Mouse (Mus musculus) CH12.LX (cell line): Measurements from ENCODE around the gene Mmel1. TPM values are rescaled to one million over a fixed set of nuclear protein-coding genes. Genes with fewer than 3 reads are reported as not detected.

Source experiments
- DNase-seq: peaks from one replicate; pipeline ENCODE4 v3.0.0-alpha.2; 2013; ENCODE audit errors: extremely low read depth
- H3K27ac ChIP-seq: 2 replicates; pipeline ENCODE4 v1.5.1; 2012; ENCODE audit warnings: low read depth, mild to moderate bottlenecking, control low read depth, moderate library complexity; ENCODE audit not compliant: insufficient read depth
- H3K27me3 ChIP-seq: replicated peaks from 2 replicates; pipeline ENCODE3; 2012; ENCODE audit warnings: inconsistent platforms
- H3K36me3 ChIP-seq, 2 experiments: replicated peaks in 1 of 2; 2 replicates each; pipeline versions ENCODE3 to v1.6.1; 2012; ENCODE audit warnings: inconsistent platforms in 1 of 2, low read length in 1 of 2, mild to moderate bottlenecking in 1 of 2, mixed read lengths in 1 of 2, moderate library complexity in 1 of 2; ENCODE audit not compliant: control insufficient read depth in 1 of 2, insufficient read depth in 1 of 2
- H3K4me1 ChIP-seq, 2 experiments: 2 replicates each; pipeline ENCODE4 v1.6.1; 2012; ENCODE audit warnings: inconsistent platforms in 1 of 2, moderate library complexity in 1 of 2; ENCODE audit not compliant: insufficient read depth in 2 of 2, control insufficient read depth in 1 of 2
- H3K4me2 ChIP-seq: 2 replicates; pipeline ENCODE4 v1.6.1; 2012; ENCODE audit warnings: low read depth, mild to moderate bottlenecking, control low read depth; ENCODE audit not compliant: poor library complexity, insufficient read depth, severe bottlenecking
- H3K4me3 ChIP-seq, 3 experiments: fragments of 150-350 bp in 1 of 3; sonication (generic) in 1 of 3; replicated peaks in 1 of 3; 2 replicates each; pipeline versions ENCODE3 to v1.5.1; 2011 to 2012; ENCODE audit warnings: low read depth in 2 of 3, low read length in 2 of 3, mild to moderate bottlenecking in 2 of 3, moderate library complexity in 2 of 3, control low read depth in 1 of 3, improper control_type of control experiment in 1 of 3, inconsistent platforms in 1 of 3, mixed read lengths in 1 of 3; ENCODE audit not compliant: poor library complexity in 1 of 3
- H3K79me2 ChIP-seq: replicated peaks from 2 replicates; pipeline ENCODE4 v1.6.1; 2012; ENCODE audit warnings: mild to moderate bottlenecking, moderate library complexity; ENCODE audit not compliant: control insufficient read depth, poor library complexity, insufficient read depth, severe bottlenecking; ENCODE audit errors: extremely low read depth
- H3K9ac ChIP-seq: 2 replicates; pipeline ENCODE4 v1.6.1; 2012; ENCODE audit warnings: low read depth, mild to moderate bottlenecking, control low read depth, moderate library complexity; ENCODE audit not compliant: insufficient read depth
- H3K9me3 ChIP-seq: replicated peaks from 2 replicates; pipeline ENCODE3; 2012; ENCODE audit warnings: low read length, inconsistent platforms, mixed read lengths
- BHLHE40 ChIP-seq: IDR thresholded peaks from 2 replicates; pipeline ENCODE4 v1.6.1; 2011; ENCODE audit warnings: mild to moderate bottlenecking, low read depth, low read length, improper control_type of control experiment
- CHD1 ChIP-seq: IDR thresholded peaks from 2 replicates; pipeline ENCODE4 v1.6.1; 2012; ENCODE audit warnings: low read depth, low read length, improper control_type of control experiment, inconsistent platforms
- CTCF ChIP-seq, 2 experiments: IDR thresholded peaks in 1 of 2; conservative IDR thresholded peaks in 1 of 2; 2 replicates each; pipeline ENCODE4 v1.5.1; 2011 to 2012; ENCODE audit warnings: low read depth in 2 of 2, low read length in 2 of 2, improper control_type of control experiment in 1 of 2, inconsistent platforms in 1 of 2, mild to moderate bottlenecking in 1 of 2, moderate library complexity in 1 of 2
- E2F4 ChIP-seq: IDR thresholded peaks from 2 replicates; pipeline ENCODE4 v1.6.1; 2011; ENCODE audit warnings: low read depth, low read length, improper control_type of control experiment; ENCODE audit not compliant: insufficient replicate concordance
- ELF1 ChIP-seq: IDR thresholded peaks from 2 replicates; pipeline ENCODE4 v1.6.1; 2014; ENCODE audit warnings: low read depth, mild to moderate bottlenecking, inconsistent platforms, low read length, improper control_type of control experiment
- IRF4 ChIP-seq: IDR thresholded peaks from 2 replicates; pipeline ENCODE4 v1.6.1; 2014; ENCODE audit warnings: low read depth, mild to moderate bottlenecking, inconsistent platforms, low read length, improper control_type of control experiment
- JUND ChIP-seq: conservative IDR thresholded peaks from 2 replicates; pipeline ENCODE4 v1.6.1; 2011; ENCODE audit warnings: low read depth, low read length, improper control_type of control experiment
- MAFK ChIP-seq: IDR thresholded peaks from 2 replicates; pipeline ENCODE4 v1.6.1; 2011; ENCODE audit warnings: low read length, improper control_type of control experiment; ENCODE audit not compliant: insufficient replicate concordance
- MXI1 ChIP-seq: IDR thresholded peaks from 2 replicates; pipeline ENCODE4 v1.6.1; 2011; ENCODE audit warnings: mild to moderate bottlenecking, low read depth, low read length, improper control_type of control experiment
- MYC ChIP-seq: IDR thresholded peaks from 2 replicates; pipeline ENCODE4 v1.6.1; 2011; ENCODE audit warnings: low read depth, mild to moderate bottlenecking, improper control_type of control experiment, low read length
- NELFE ChIP-seq: IDR thresholded peaks from 2 replicates; pipeline ENCODE4 v1.6.1; 2011; ENCODE audit warnings: low read depth, low read length, improper control_type of control experiment
- POLR2A ChIP-seq: IDR thresholded peaks from 2 replicates; pipeline ENCODE4 v1.6.1; 2011; ENCODE audit warnings: low read depth, mild to moderate bottlenecking, improper control_type of control experiment, low read length
- SIN3A ChIP-seq: IDR thresholded peaks from 2 replicates; pipeline ENCODE4 v1.6.1; 2012; ENCODE audit warnings: low read length, improper control_type of control experiment, inconsistent platforms
- SMC3 ChIP-seq: IDR thresholded peaks from 2 replicates; pipeline ENCODE4 v1.6.1; 2011; ENCODE audit warnings: low read depth, low read length, improper control_type of control experiment
- TBP ChIP-seq: conservative IDR thresholded peaks from 2 replicates; pipeline ENCODE4 v1.6.1; 2011; ENCODE audit warnings: low read depth, low read length, improper control_type of control experiment
- TCF12 ChIP-seq: IDR thresholded peaks from 2 replicates; pipeline ENCODE4 v1.6.1; 2014; ENCODE audit warnings: low read depth, mild to moderate bottlenecking, inconsistent platforms, low read length, improper control_type of control experiment
- UBTF ChIP-seq: IDR thresholded peaks from 2 replicates; pipeline ENCODE4 v1.6.1; 2012; ENCODE audit warnings: low read depth, mild to moderate bottlenecking, inconsistent platforms, low read length, improper control_type of control experiment, moderate library complexity
- ZKSCAN1 ChIP-seq: IDR thresholded peaks from 2 replicates; pipeline ENCODE4 v1.6.1; 2012; ENCODE audit warnings: low read depth, inconsistent platforms, low read length, improper control_type of control experiment, borderline replicate concordance
- ZMIZ1 ChIP-seq: IDR thresholded peaks from 2 replicates; pipeline ENCODE4 v1.6.1; 2012; ENCODE audit warnings: low read depth, mild to moderate bottlenecking, inconsistent platforms, low read length, improper control_type of control experiment
- dilution Hi-C: fragments of 300-500 bp; cut with MboI; formaldehyde crosslinking; loops from 2 replicates; pipeline ENCODE4 v1.14.3; 2020; ENCODE audit warnings: low sequenced_read_pairs; ENCODE audit not compliant: extremely low pct_unique_long_range_greater_than_20kb, extremely low pct_ligation_motif_present
- in situ Hi-C: fragments of 300-500 bp; cut with MboI; formaldehyde crosslinking; loops from 3 replicates; pipeline ENCODE4 v1.14.3; 2019; ENCODE audit warnings: low sequenced_read_pairs, low pct_ligation_motif_present, low pct_unique_long_range_greater_than_20kb, mixed read lengths
- polyA plus RNA-seq: library from polyadenylated mRNA; unstranded; fragments of >175 nt; gene quantifications from 2 replicates; pipeline ENCODE4 v1.2.1, GENCODE M21; 2012; ENCODE audit warnings: low read depth; ENCODE audit not compliant: insufficient read length
- total RNA-seq, 2 experiments: library from RNA; depleted of rRNA; stranded (reverse); fragments of 300-350 nt in 1 of 2; fragments of >200 nt in 1 of 2; gene quantifications; 2 replicates each; pipeline ENCODE4 v1.2.3; 2012 to 2014

The Mmel1 gene
- total and polyA plus RNA-seq, 3 experiments = 0.70 to 3.9 (median 2.0) TPM

GRCm38 (mm10) chr4:154867257-154867656 lies 2.1 kb upstream of the Mmel1 start:
- TF ChIP-seq SIN3A = no peak
- no peak overlapping the region for H3K4me2 ChIP-seq
- H3K79me2 ChIP-seq = no peaks in the 10 kb centered on the region
- no peak overlapping the region for H3K9ac ChIP-seq
- H3K9me3 ChIP-seq = peaks cover 3% of the 10 kb centered on the region
- H3K27me3 ChIP-seq = peaks cover 78% of the 10 kb centered on the region
- H3K27ac ChIP-seq = no peak overlapping the region
- no peak for DNase-seq
- no peak overlapping the region for H3K4me3 ChIP-seq
- in situ Hi-C loops = no loop called here
- no peaks in the 10 kb centered on the region for H3K36me3 ChIP-seq
- peaks cover 0 to 10% of the 10 kb centered on the region in 2 experiments; a peak in 2 of 4 replicates for H3K4me1 ChIP-seq
- dilution Hi-C loops = no loop called here

GRCm38 (mm10) chr4:154870721-154871120 lies 1.3 kb downstream of the Mmel1 start:
- Histone ChIP-seq H3K4me2 (no peak overlapping the region), H3K27ac (no peak overlapping the region), H3K4me1 (no peaks in the 10 kb centered on the region), H3K9ac (no peak overlapping the region), H3K79me2 (no peaks in the 10 kb centered on the region), H3K9me3 (peaks cover 7% of the 10 kb centered on the region), H3K27me3 (peaks cover 83% of the 10 kb centered on the region), H3K36me3 (no peaks in the 10 kb centered on the region), H3K4me3 (no peak overlapping the region)
- in situ Hi-C loops = no loop called here
- no peak for DNase-seq
- dilution Hi-C loops = no loop called here
- TF ChIP-seq NELFE = no peak
- TF ChIP-seq E2F4 = no peak
- TF ChIP-seq SIN3A = no peak
- TF ChIP-seq POLR2A = no peak
- no peak for TF ChIP-seq CHD1
- no peak for TF ChIP-seq MYC
- no peak for TF ChIP-seq TBP
- TF ChIP-seq UBTF = no peak
- TF ChIP-seq BHLHE40 = no peak
- no peak for TF ChIP-seq SMC3
- no peak for TF ChIP-seq TCF12
- TF ChIP-seq MAFK = no peak
- TF ChIP-seq ZKSCAN1 = no peak
- no peak for TF ChIP-seq ZMIZ1

GRCm38 (mm10) chr4:154871757-154872251 lies 2.4 kb downstream of the Mmel1 start:
- Histone ChIP-seq H3K4me2 (no peak overlapping the region), H3K9ac (no peak overlapping the region), H3K27ac (no peak overlapping the region), H3K27me3 (peaks cover 81% of the 10 kb centered on the region), H3K79me2 (no peaks in the 10 kb centered on the region), H3K9me3 (peaks cover 7% of the 10 kb centered on the region), H3K4me1 (no peaks in the 10 kb centered on the region), H3K36me3 (no peaks in the 10 kb centered on the region), H3K4me3 (no peak overlapping the region)
- in situ Hi-C loops = no loop called here
- no peak for DNase-seq
- dilution Hi-C loops = no loop called here
- TF ChIP-seq CHD1 (no peak), JUND (no peak), IRF4 (no peak), MXI1 (no peak), CTCF (conservative IDR thresholded peaks at IDR 0.05 in 1 of 2, IDR thresholded peaks at IDR 0.05 in 1 of 2; ENCODE audit: low read depth in 2 of 2, low read length in 2 of 2) (0 out of 4 replicates have a peak, but pooled peaks of 1 of the 2 experiments have one; percentile 9), ELF1 (no peak), E2F4 (no peak)
